ENCODE assay signal across 8 mouse cellular contexts in the genomic region with DNA sequence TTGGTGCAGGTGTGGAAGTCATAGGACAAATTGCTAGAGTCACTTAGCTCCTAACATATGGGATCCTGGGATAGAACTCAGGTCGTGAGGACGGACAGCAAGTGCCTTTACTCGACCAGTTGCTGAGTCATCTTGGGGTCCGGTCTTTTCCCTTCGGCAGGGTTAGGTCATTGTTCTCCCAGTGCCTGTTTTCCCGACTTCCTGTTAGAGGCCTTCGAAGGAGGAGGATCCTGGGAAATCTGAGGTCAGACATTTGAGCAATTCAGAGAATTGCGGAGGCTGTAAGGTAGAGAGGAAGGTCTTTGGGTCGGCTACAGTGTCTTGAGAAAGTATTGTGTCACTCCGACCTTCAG. TPM values are rescaled to one million over a fixed set of nuclear protein-coding genes. Genes with fewer than 3 reads are reported as not detected.
DNase-seq lines count a peak whose midpoint lies in the region; ATAC-seq and TF ChIP-seq lines count a peak whose summit lies in the region.

No protein-coding gene starts in this region.

- H3K36me3 ChIP-seq in ES-E14 (ENCODE audit: control insufficient read depth, insufficient read depth, low read length, poor library complexity, severe bottlenecking) (no peaks in the 10 kb centered on the region), myocyte (ENCODE audit: control insufficient read depth, insufficient read depth) (no peaks in the 10 kb centered on the region)
- H3K36me3 ChIP-seq in heart, postnatal 0 days (replicated peaks; ENCODE audit: control insufficient read depth, insufficient read depth, low read length) = no peaks in the 10 kb centered on the region
- H3K36me3 ChIP-seq in liver, adult 2 months (ENCODE audit: control insufficient read depth, insufficient read depth, low read length) = no peaks in the 10 kb centered on the region

- in situ Hi-C loops in ES-E14 (cut with MboI; ENCODE audit: low sequenced_read_pairs in 2 of 2, unreplicated experiment in 2 of 2) = no loop called here

- 16% methylated on average over 10 of the region's 10 CpGs for WGBS in heart, postnatal 0 days
- 11% methylated on average over 10 of the region's 10 CpGs for WGBS in liver, adult 2 months

- no peaks in the 10 kb centered on the region for H3K9me3 ChIP-seq in ES-E14 (ENCODE audit: control insufficient read depth, insufficient read depth, low read depth, low read length)
- no peaks in the 10 kb centered on the region for H3K9me3 ChIP-seq in heart, postnatal 0 days (replicated peaks; ENCODE audit: control insufficient read depth, low read length)

- DNase-seq in ES-E14 (ENCODE audit: low read depth, low spot score) = peak; percentile 72
- DNase-seq in embryo, embryonic 10.5 days (ENCODE audit: low spot score) = peak; percentile 75
- peak; percentile 69 for DNase-seq in heart, postnatal 0 days (ENCODE audit: low spot score)
- DNase-seq in liver, adult 2 months (ENCODE audit: extremely low read depth, low read depth, low spot score) = no peak
- no peak for DNase-seq in gastrocnemius, postnatal 4 days (ENCODE audit: low spot score in 2 of 2)
- no peak for DNase-seq in thymus, postnatal 0 days (ENCODE audit: low spot score)
- DNase-seq in right cerebral cortex, postnatal 25 days = no peak

- H3K4me3 ChIP-seq in ES-E14 (ENCODE audit: insufficient read depth in 1 of 2, low read depth in 1 of 2, low read length in 2 of 2, poor library complexity in 1 of 2, severe bottlenecking in 1 of 2) (peak overlapping the region; percentile 80), myocyte (peak overlapping the region; percentile 39)
- H3K4me3 ChIP-seq in heart, postnatal 0 days (ENCODE audit: low read depth, low read length) = peak overlapping the region; percentile 64
- H3K4me3 ChIP-seq in liver, adult 2 months (ENCODE audit: insufficient read depth, low read depth, low read length) = peak overlapping the region; percentile 73; the same call in 1 of the 2 replicates

- no peaks in the 10 kb centered on the region for H3K27me3 ChIP-seq in heart, postnatal 0 days (ENCODE audit: control insufficient read depth, insufficient read depth, low read length)
- H3K27me3 ChIP-seq in liver, adult 2 months (ENCODE audit: control insufficient read depth, insufficient read depth, low read length) = no peaks in the 10 kb centered on the region
- H3K27me3 ChIP-seq in myocyte (ENCODE audit: control insufficient read depth, insufficient read depth, insufficient read length) = no peaks in the 10 kb centered on the region

- no peak for TF ChIP-seq CTCF in heart, postnatal 0 days (IDR thresholded peaks at IDR 0.05; ENCODE audit: low read depth)
- TF ChIP-seq CTCF in liver, adult 2 months (IDR thresholded peaks at IDR 0.05; ENCODE audit: low read depth, low read length) = no peak

- H3K9ac ChIP-seq in ES-E14 (ENCODE audit: insufficient read depth, low read depth, low read length, poor library complexity, severe bottlenecking) = peak overlapping the region; percentile 78
- peak overlapping the region; percentile 63 for H3K9ac ChIP-seq in heart, postnatal 0 days (replicated peaks; ENCODE audit: low read depth, low read length)
- peak overlapping the region; percentile 98 for H3K9ac ChIP-seq in liver, adult 2 months (ENCODE audit: low read depth, low read length)

- H3K27ac ChIP-seq in ES-E14 (ENCODE audit: insufficient read depth, low read depth, low read length, poor library complexity, severe bottlenecking) = peak overlapping the region; percentile 91
- H3K27ac ChIP-seq in heart, postnatal 0 days (ENCODE audit: low read depth) = peak overlapping the region; percentile 93
- H3K27ac ChIP-seq in liver, adult 2 months (replicated peaks; ENCODE audit: insufficient read depth, low read depth, low read length) = peak overlapping the region; percentile 93

- H3K4me1 ChIP-seq in ES-E14 (ENCODE audit: control insufficient read depth in 2 of 2, insufficient read depth in 2 of 2, low read length in 2 of 2, poor library complexity in 1 of 2) = peaks cover 4 to 7% of the 10 kb centered on the region in 2 experiments; a peak in 3 of 4 replicates
- 0 out of 2 replicates have a peak, but pooled peaks cover 2% of the 10 kb centered on the region for H3K4me1 ChIP-seq in heart, postnatal 0 days (ENCODE audit: control insufficient read depth, insufficient read depth)
- H3K4me1 ChIP-seq in liver, adult 2 months (ENCODE audit: control insufficient read depth, insufficient read depth, low read length) = peaks cover 23% of the 10 kb centered on the region

- no peak for TF ChIP-seq POLR2A in liver, adult 2 months (IDR thresholded peaks at IDR 0.05; ENCODE audit: extremely low read depth, insufficient read depth, low read length)
- no peak for TF ChIP-seq POLR2A in myocyte (IDR thresholded peaks at IDR 0.05; ENCODE audit: insufficient read length, low read depth)

- H3ac ChIP-seq in myocyte (ENCODE audit: control insufficient read depth, insufficient read length) = peak overlapping the region; percentile 28

- peak overlapping the region; percentile 86 for H3K4me2 ChIP-seq in heart, postnatal 0 days (ENCODE audit: low read depth, low read length)
- H3K4me2 ChIP-seq in myocyte (ENCODE audit: low read depth) = peak overlapping the region; percentile 68

- H3K79me2 ChIP-seq in liver, adult 2 months (ENCODE audit: control insufficient read depth, insufficient read depth, low read length) = no peaks in the 10 kb centered on the region; the same call in 1 of the 2 replicates
- H3K79me2 ChIP-seq in myocyte (ENCODE audit: control insufficient read depth, insufficient read depth) = no peaks in the 10 kb centered on the region

- ATAC-seq in heart, postnatal 0 days (ENCODE audit: insufficient read depth, low read depth) = peak; percentile 25; the same call in 1 of the 2 replicates

- TF ChIP-seq EP300 in heart, postnatal 0 days (IDR thresholded peaks at IDR 0.05; ENCODE audit: low read depth) = no peak

TF ChIP-seq in ES-E14, 5 proteins besides CTCF, POLR2A, EP300 and RAD21:
- TF ChIP-seq ZNF384 (IDR thresholded peaks at IDR 0.05; ENCODE audit: low read depth, low read length) (no peak), ZC3H11A (IDR thresholded peaks at IDR 0.05; ENCODE audit: borderline replicate concordance, low read depth, low read length) (no peak), CHD2 (IDR thresholded peaks at IDR 0.05; ENCODE audit: low read depth, low read length) (no peak), MAFK (IDR thresholded peaks at IDR 0.05; ENCODE audit: insufficient read depth, low read depth, low read length) (peak; percentile 96), HCFC1 (IDR thresholded peaks at IDR 0.05; ENCODE audit: borderline replicate concordance, insufficient read depth, low read length) (0 out of 2 replicates have a peak, but pooled peaks have one; percentile 29)

TF ChIP-seq in myocyte, 11 proteins besides CTCF, POLR2A, EP300 and RAD21:
- TF ChIP-seq TCF12 (IDR thresholded peaks at IDR 0.05; ENCODE audit: insufficient read depth, poor library complexity, severe bottlenecking) (no peak), MYOD1 (IDR thresholded peaks at IDR 0.05; ENCODE audit: control insufficient read depth in 1 of 3, insufficient read length in 2 of 3, low read depth in 2 of 3) (no peak), MAX (IDR thresholded peaks at IDR 0.05; ENCODE audit: low read depth) (no peak), REST (IDR thresholded peaks at IDR 0.05; ENCODE audit: insufficient read depth, insufficient read length) (no peak), SRF (IDR thresholded peaks at IDR 0.05; ENCODE audit: control insufficient read depth, insufficient read length, low read depth) (no peak), USF1 (IDR thresholded peaks at IDR 0.05; ENCODE audit: low read depth) (no peak), MYOG (IDR thresholded peaks at IDR 0.05; ENCODE audit: control insufficient read depth in 1 of 3, insufficient read depth in 1 of 3, insufficient read length in 2 of 3, low read depth in 2 of 3) (no peak), E2F4 (IDR thresholded peaks at IDR 0.05; ENCODE audit: insufficient read depth) (no peak), TCF3 (IDR thresholded peaks at IDR 0.05; ENCODE audit: insufficient read length, low read depth) (no peak), CEBPB (IDR thresholded peaks at IDR 0.05; ENCODE audit: insufficient read depth, poor library complexity, severe bottlenecking) (no peak), POLR2AphosphoS2 (IDR thresholded peaks at IDR 0.05; ENCODE audit: insufficient read length, low read depth) (no peak)

RNA-seq across cellular contexts. Expression of gene Parp16, which starts 19.2 kb away (rescaled TPM):
- 4.9 TPM in 2 replicates for total RNA-seq in ES-E14 (2012; rRNA removed)
- total RNA-seq in heart, postnatal 0 days (2014; rRNA removed; ENCODE audit: low replicate concordance) = 1.8 and 7.7 TPM in 2 replicates
- 5.7 and 5.8 TPM in 2 replicates for polyA plus RNA-seq in heart, postnatal 0 days (2015; fragmentation: Nextera tagmentation; extraction: Ambion mirVana)
- total RNA-seq in liver, adult 2 months (2014; rRNA removed) = 11.3 and 12.6 TPM in 2 replicates
- 11.4 and 13.6 TPM in 2 replicates for polyA plus RNA-seq in liver, adult 2 months (2012; rRNA removed)
- 2.2 TPM for polyA plus RNA-seq in myocyte (2012; fragmentation: generic; extraction: Trizol)
- 1 to 10 TPM; 8.3 to 9.1 TPM for total RNA-seq in gastrocnemius, postnatal 4 days (2021)
- 6.0 and 7.3 TPM in 2 replicates for polyA plus RNA-seq in thymus, postnatal 0 days (2015; fragmentation: Nextera tagmentation; extraction: Ambion mirVana)

RNA-seq across cellular contexts. Expression of gene Cilp, which starts 50.6 kb away (rescaled TPM):
- total RNA-seq in ES-E14 (2012; rRNA removed) = 0.09 and 0.11 TPM in 2 replicates
- total RNA-seq in heart, postnatal 0 days (2014; rRNA removed; ENCODE audit: low replicate concordance) = 0.73 and 0.88 TPM in 2 replicates
- 0.19 and 0.21 TPM in 2 replicates for polyA plus RNA-seq in heart, postnatal 0 days (2015; fragmentation: Nextera tagmentation; extraction: Ambion mirVana)
- 0.18 and 0.20 TPM in 2 replicates for total RNA-seq in liver, adult 2 months (2014; rRNA removed)
- polyA plus RNA-seq in liver, adult 2 months (2012; rRNA removed) = 0.12 and 0.15 TPM in 2 replicates
- 0.29 TPM for polyA plus RNA-seq in myocyte (2012; fragmentation: generic; extraction: Trizol)
- total RNA-seq in gastrocnemius, postnatal 4 days (2021) = 10 to 100 TPM; 56.9 to 59.0 TPM
- polyA plus RNA-seq in thymus, postnatal 0 days (2015; fragmentation: Nextera tagmentation; extraction: Ambion mirVana) = 0.61 and 0.77 TPM in 2 replicates

Comparison
In these comparisons a context has a peak if more than half of its experiments do, and no peak if none do; other contexts are left out.
1. DNase-seq: peak in ES-E14 (single experiment), embryo, embryonic 10.5 days (single experiment) and heart, postnatal 0 days (single experiment); none in liver, adult 2 months (single experiment), gastrocnemius, postnatal 4 days (0 of 2), thymus, postnatal 0 days (single experiment) and right cerebral cortex, postnatal 25 days (single experiment).
2. RNA of gene Cilp, which starts 50.6 kb away (total RNA-seq): 56.9 to 59.0 TPM in gastrocnemius, postnatal 4 days; 0.73 to 0.88 TPM in heart, postnatal 0 days, 0.18 to 0.20 TPM in liver, adult 2 months and 0.09 to 0.11 TPM in ES-E14; every median in the first group is over 10 times any median in the second.
3. Peak in every context shown above with its lines, with median percentiles within 50 percentile points of each other: H3K27ac ChIP-seq, H3K4me3 ChIP-seq and H3K9ac ChIP-seq.